Mouse (Mus musculus): ENCODE measurements around the gene Nanos2. TPM values are rescaled to one million over a fixed set of nuclear protein-coding genes. Genes with fewer than 3 reads are reported as not detected.
A peak's percentile ranks its signal among the peaks of the same experiment; 100 is the strongest.

Gene Nanos2
- polyA plus RNA-seq, 1 experiment from 2014 or later = not detected

- WGBS = 44% methylated on average over 2 of the region's 2 CpGs
- H3K36me3 ChIP-seq (ENCODE audit: control insufficient read depth, insufficient read depth, low read length) = no peaks in the 10 kb centered on the region
- ATAC-seq (ENCODE audit: low read depth) = no peak
- no peak overlapping the region for H3K27ac ChIP-seq (ENCODE audit: low read length)
- peaks cover 1% of the 10 kb centered on the region for H3K27me3 ChIP-seq (ENCODE audit: control insufficient read depth, insufficient read depth, low read depth, low read length)
- H3K4me2 ChIP-seq (ENCODE audit: low read depth, low read length) = no peak overlapping the region
- H3K4me1 ChIP-seq (replicated peaks; ENCODE audit: control insufficient read depth, insufficient read depth, low read length) = peaks cover 10% of the 10 kb centered on the region
- no peak overlapping the region for H3K4me3 ChIP-seq (ENCODE audit: low read length)
- H3K9me3 ChIP-seq (ENCODE audit: control insufficient read depth, low read length) = no peaks in the 10 kb centered on the region
- H3K9ac ChIP-seq (ENCODE audit: low read length) = no peak overlapping the region
Measured at GRCm38 (mm10) chr7:18986503-18986902, 697 bp upstream of the Nanos2 start.

DNA sequence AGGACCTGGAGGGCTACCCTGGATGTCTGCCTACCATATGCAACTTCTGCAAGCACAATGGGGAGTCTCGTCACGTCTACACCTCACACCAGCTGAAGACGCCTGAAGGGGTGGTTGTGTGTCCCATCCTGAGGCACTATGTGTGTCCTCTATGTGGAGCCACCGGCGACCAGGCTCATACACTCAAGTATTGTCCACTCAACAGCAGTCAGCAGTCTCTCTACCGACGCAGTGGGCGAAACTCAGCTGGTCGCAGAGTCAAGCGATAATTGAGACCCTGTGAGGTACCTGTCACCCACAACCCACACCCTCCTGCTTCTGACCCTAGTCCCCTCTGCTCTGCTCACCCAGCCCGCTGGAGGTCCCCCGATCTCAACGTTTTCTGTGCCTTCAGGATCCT is 547 bp downstream of the Nanos2 start:
- H3K4me1 ChIP-seq (replicated peaks; ENCODE audit: control insufficient read depth, insufficient read depth, low read length) = peaks cover 22% of the 10 kb centered on the region
- 69% methylated on average over 13 of the region's 13 CpGs for WGBS
- H3K9ac ChIP-seq (ENCODE audit: low read length) = no peak overlapping the region
- peaks cover 13% of the 10 kb centered on the region for H3K27me3 ChIP-seq (ENCODE audit: control insufficient read depth, insufficient read depth, low read depth, low read length)
- H3K4me2 ChIP-seq (ENCODE audit: low read depth, low read length) = no peak overlapping the region
- no peak overlapping the region for H3K27ac ChIP-seq (ENCODE audit: low read length)
- no peak for ATAC-seq (ENCODE audit: low read depth)
- no peak overlapping the region for H3K4me3 ChIP-seq (ENCODE audit: low read length)
- H3K36me3 ChIP-seq (ENCODE audit: control insufficient read depth, insufficient read depth, low read length) = no peaks in the 10 kb centered on the region
- no peaks in the 10 kb centered on the region for H3K9me3 ChIP-seq (ENCODE audit: control insufficient read depth, low read length)

DNA sequence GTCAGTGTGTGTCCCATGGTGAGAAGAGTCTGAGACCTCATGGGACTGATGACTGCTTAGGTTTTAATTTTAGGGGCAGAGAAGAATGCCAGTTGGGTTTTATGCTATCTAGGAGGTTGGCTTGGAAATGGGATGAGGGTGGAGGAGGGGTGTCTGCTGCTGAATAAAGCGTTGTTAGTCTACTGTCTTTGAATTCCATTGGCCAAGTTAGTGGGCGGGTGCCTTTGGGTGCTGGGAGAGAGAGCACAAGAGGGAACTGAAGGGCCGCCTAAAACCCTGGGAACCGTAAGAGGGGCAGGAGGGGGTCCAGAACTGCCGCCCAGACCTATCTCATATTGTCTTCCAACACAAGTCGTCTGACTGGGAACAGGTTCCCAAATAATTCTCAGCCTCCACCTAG is 1.6 kb downstream of the Nanos2 start:
- WGBS = 58% methylated on average over 6 of the region's 6 CpGs
- H3K27ac ChIP-seq (ENCODE audit: low read length) = no peak overlapping the region
- H3K27me3 ChIP-seq (ENCODE audit: control insufficient read depth, insufficient read depth, low read depth, low read length) = peaks cover 18% of the 10 kb centered on the region
- H3K9ac ChIP-seq (ENCODE audit: low read length) = no peak overlapping the region
- no peaks in the 10 kb centered on the region for H3K36me3 ChIP-seq (ENCODE audit: control insufficient read depth, insufficient read depth, low read length)
- no peak overlapping the region for H3K4me2 ChIP-seq (ENCODE audit: low read depth, low read length)
- ATAC-seq (ENCODE audit: low read depth) = no peak
- H3K9me3 ChIP-seq (ENCODE audit: control insufficient read depth, low read length) = no peaks in the 10 kb centered on the region
- peaks cover 22% of the 10 kb centered on the region for H3K4me1 ChIP-seq (replicated peaks; ENCODE audit: control insufficient read depth, insufficient read depth, low read length)
- H3K4me3 ChIP-seq (ENCODE audit: low read length) = no peak overlapping the region

GRCm38 (mm10) chr7:18989995-18990394 is 2.8 kb downstream of the Nanos2 start:
- no peak for ATAC-seq (ENCODE audit: low read depth)
- Histone ChIP-seq H3K9ac (ENCODE audit: low read length) (peak overlapping the region; percentile 47; the same call in 1 of the 2 replicates), H3K27ac (ENCODE audit: low read length) (no peak overlapping the region), H3K9me3 (ENCODE audit: control insufficient read depth, low read length) (no peaks in the 10 kb centered on the region), H3K36me3 (ENCODE audit: control insufficient read depth, insufficient read depth, low read length) (no peaks in the 10 kb centered on the region), H3K4me1 (replicated peaks; ENCODE audit: control insufficient read depth, insufficient read depth, low read length) (peaks cover 23% of the 10 kb centered on the region), H3K27me3 (ENCODE audit: control insufficient read depth, insufficient read depth, low read depth, low read length) (peaks cover 18% of the 10 kb centered on the region), H3K4me3 (ENCODE audit: low read length) (peak overlapping the region; percentile 60), H3K4me2 (ENCODE audit: low read depth, low read length) (peak overlapping the region; percentile 86)
- WGBS = 4% methylated on average over 5 of the region's 5 CpGs

- peak within 1 kb of the TSS; percentile 77 for H3K27ac ChIP-seq (ENCODE audit: low read length)
- peaks cover 27% of the 10 kb centered on the region for H3K4me1 ChIP-seq (replicated peaks; ENCODE audit: control insufficient read depth, insufficient read depth, low read length)
- H3K36me3 ChIP-seq (ENCODE audit: control insufficient read depth, insufficient read depth, low read length) = 0 out of 2 replicates have a peak, but pooled peaks cover under 1% of the 10 kb centered on the region
- WGBS = under 1% methylated on average over 37 of the region's 37 CpGs
- H3K27me3 ChIP-seq (ENCODE audit: control insufficient read depth, insufficient read depth, low read depth, low read length) = peaks cover 18% of the 10 kb centered on the region
- no peaks in the 10 kb centered on the region for H3K9me3 ChIP-seq (ENCODE audit: control insufficient read depth, low read length)
- peak within 1 kb of the TSS; percentile 60 for H3K4me3 ChIP-seq (ENCODE audit: low read length)
- peak; percentile 95 for ATAC-seq (ENCODE audit: low read depth)
- peak within 1 kb of the TSS; percentile 64 for H3K9ac ChIP-seq (ENCODE audit: low read length)
- H3K4me2 ChIP-seq (ENCODE audit: low read depth, low read length) = peak within 1 kb of the TSS; percentile 86
Measured at GRCm38 (mm10) chr7:18990601-18991295, 3.5 kb downstream of the Nanos2 start, which contains the start of gene Mypop. TSS of gene Mypop (plus strand) at chr7:18991245.

DNA sequence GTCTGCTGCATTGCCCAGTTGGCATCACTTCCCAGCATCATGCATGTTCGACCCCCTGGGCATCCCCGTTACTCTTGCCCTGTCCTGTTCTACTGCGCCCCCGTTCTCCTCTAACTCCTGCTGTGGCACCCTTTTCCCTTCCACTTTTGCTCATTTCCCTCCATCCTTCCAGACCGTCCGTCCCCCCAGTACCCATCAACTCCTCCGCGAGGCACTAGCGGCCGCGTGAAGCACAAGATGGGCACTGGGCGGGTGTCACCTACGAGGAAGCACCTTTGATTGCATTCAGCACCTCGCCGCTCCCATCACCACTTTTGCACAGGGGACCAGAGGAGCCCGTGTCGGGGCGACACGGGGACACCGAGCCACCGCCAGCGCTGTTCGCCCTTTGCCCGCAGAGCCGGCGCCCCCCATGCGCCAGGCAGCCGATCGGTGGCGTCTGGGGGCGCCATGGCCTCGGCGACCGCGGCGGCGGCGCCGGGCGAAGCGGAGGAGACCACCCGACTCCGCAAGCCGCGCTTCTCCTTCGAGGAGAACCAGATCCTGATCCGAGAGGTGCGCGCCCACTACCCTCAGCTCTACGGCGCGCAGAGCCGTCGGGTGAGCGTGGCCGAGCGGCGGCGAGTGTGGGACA is 4.6 kb downstream of the Nanos2 start:
- ATAC-seq (ENCODE audit: low read depth) = 0 out of 2 replicates have a peak, but pooled peaks have one; percentile 6
- Histone ChIP-seq H3K4me3 (ENCODE audit: low read length) (peak overlapping the region; percentile 60), H3K36me3 (ENCODE audit: control insufficient read depth, insufficient read depth, low read length) (peaks cover 2% of the 10 kb centered on the region; the same call in 1 of the 2 replicates), H3K9me3 (ENCODE audit: control insufficient read depth, low read length) (no peaks in the 10 kb centered on the region), H3K4me2 (ENCODE audit: low read depth, low read length) (peak overlapping the region; percentile 86), H3K27ac (ENCODE audit: low read length) (no peak overlapping the region), H3K27me3 (ENCODE audit: control insufficient read depth, insufficient read depth, low read depth, low read length) (peaks cover 18% of the 10 kb centered on the region), H3K4me1 (replicated peaks; ENCODE audit: control insufficient read depth, insufficient read depth, low read length) (peaks cover 27% of the 10 kb centered on the region), H3K9ac (ENCODE audit: low read length) (peak overlapping the region; percentile 64)
- WGBS = under 1% methylated on average over 52 of the region's 59 CpGs

DNA sequence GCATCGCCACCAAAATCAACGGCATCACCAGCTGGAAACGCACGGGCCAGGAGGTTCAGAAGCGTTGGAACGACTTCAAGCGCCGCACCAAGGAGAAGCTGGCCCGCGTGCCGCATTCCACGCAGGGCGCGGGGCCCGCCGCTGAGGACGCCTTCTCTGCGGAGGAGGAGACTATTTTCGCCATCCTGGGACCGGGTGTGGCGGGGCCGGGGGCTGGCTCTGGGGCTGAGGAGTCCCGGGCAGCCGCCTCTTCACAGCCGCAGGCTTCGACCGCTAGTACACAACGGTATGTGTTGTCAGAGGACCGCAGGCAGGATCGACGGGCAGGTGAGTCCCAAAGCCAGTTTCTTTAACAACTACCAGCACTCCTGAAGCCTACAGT is 5.1 kb downstream of the Nanos2 start:
- peak overlapping the region; percentile 86 for H3K4me2 ChIP-seq (ENCODE audit: low read depth, low read length)
- H3K4me1 ChIP-seq (replicated peaks; ENCODE audit: control insufficient read depth, insufficient read depth, low read length) = peaks cover 27% of the 10 kb centered on the region
- H3K36me3 ChIP-seq (ENCODE audit: control insufficient read depth, insufficient read depth, low read length) = peaks cover 2% of the 10 kb centered on the region; the same call in 1 of the 2 replicates
- WGBS = 2% methylated on average over 31 of the region's 31 CpGs
- ATAC-seq (ENCODE audit: low read depth) = no peak
- H3K27me3 ChIP-seq (ENCODE audit: control insufficient read depth, insufficient read depth, low read depth, low read length) = peaks cover 18% of the 10 kb centered on the region
- H3K9ac ChIP-seq (ENCODE audit: low read length) = peak overlapping the region; percentile 64
- H3K4me3 ChIP-seq (ENCODE audit: low read length) = peak overlapping the region; percentile 60
- H3K9me3 ChIP-seq (ENCODE audit: control insufficient read depth, low read length) = no peaks in the 10 kb centered on the region
- no peak overlapping the region for H3K27ac ChIP-seq (ENCODE audit: low read length)

DNA sequence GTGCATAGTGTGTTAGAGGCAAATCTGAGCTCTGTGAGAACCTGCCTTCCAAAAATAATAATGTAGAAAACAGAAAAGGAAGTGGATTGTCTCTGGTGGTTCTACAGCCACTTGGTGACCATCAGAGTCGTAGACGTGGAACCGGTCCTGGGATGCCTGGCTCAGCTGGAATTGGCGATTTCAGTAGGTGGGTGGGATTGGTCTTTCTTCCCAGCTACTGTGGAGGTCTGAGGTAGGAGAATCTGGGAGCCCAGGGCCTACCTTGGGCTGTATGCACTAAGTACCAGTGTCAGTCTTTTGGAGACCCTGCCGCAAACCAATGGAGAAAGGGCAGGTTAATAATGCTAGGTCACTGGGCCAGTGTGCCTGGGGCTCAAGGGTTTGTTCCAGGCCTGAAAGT is 5.8 kb downstream of the Nanos2 start:
- H3K4me2 ChIP-seq (ENCODE audit: low read depth, low read length) = peak overlapping the region; percentile 86; the same call in 1 of the 2 replicates
- H3K4me1 ChIP-seq (replicated peaks; ENCODE audit: control insufficient read depth, insufficient read depth, low read length) = peaks cover 27% of the 10 kb centered on the region
- peaks cover 18% of the 10 kb centered on the region for H3K27me3 ChIP-seq (ENCODE audit: control insufficient read depth, insufficient read depth, low read depth, low read length)
- ATAC-seq (ENCODE audit: low read depth) = no peak
- H3K4me3 ChIP-seq (ENCODE audit: low read length) = no peak overlapping the region
- no peak overlapping the region for H3K27ac ChIP-seq (ENCODE audit: low read length)
- 86% methylated on average over 5 of the region's 5 CpGs for whole genome bisulfite sequencing
- peaks cover 2% of the 10 kb centered on the region; the same call in 1 of the 2 replicates for H3K36me3 ChIP-seq (ENCODE audit: control insufficient read depth, insufficient read depth, low read length)
- H3K9me3 ChIP-seq (ENCODE audit: control insufficient read depth, low read length) = no peaks in the 10 kb centered on the region
- no peak overlapping the region for H3K9ac ChIP-seq (ENCODE audit: low read length)

DNA sequence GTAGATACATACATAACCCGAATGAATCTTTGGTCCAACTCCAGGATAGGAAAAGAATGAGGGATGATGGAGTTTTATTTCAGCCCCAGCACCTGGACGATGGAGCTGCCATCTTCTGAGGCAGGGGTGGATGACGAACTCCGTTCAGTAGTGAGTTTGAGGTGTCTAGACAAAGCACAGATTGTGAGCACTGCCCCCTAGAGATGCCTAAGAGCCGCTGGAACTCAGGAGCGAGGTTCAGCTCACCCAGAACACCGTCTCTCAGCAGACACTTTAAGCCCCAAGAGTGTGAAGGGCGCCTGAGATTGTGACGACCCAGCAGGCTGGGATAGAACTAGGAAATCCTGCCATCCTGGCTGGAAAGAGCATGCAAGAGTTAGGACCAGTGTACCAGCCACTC is 11.6 kb downstream of the Nanos2 start:
- no peak overlapping the region for H3K4me2 ChIP-seq (ENCODE audit: low read depth, low read length)
- peaks cover 17% of the 10 kb centered on the region for H3K4me1 ChIP-seq (replicated peaks; ENCODE audit: control insufficient read depth, insufficient read depth, low read length)
- H3K36me3 ChIP-seq (ENCODE audit: control insufficient read depth, insufficient read depth, low read length) = peaks cover 2% of the 10 kb centered on the region; the same call in 1 of the 2 replicates
- H3K27ac ChIP-seq (ENCODE audit: low read length) = no peak overlapping the region
- no peaks in the 10 kb centered on the region for H3K9me3 ChIP-seq (ENCODE audit: control insufficient read depth, low read length)
- H3K9ac ChIP-seq (ENCODE audit: low read length) = no peak overlapping the region
- ATAC-seq (ENCODE audit: low read depth) = no peak
- WGBS = 36% methylated on average over 9 of the region's 9 CpGs
- H3K4me3 ChIP-seq (ENCODE audit: low read length) = no peak overlapping the region
- no peaks in the 10 kb centered on the region for H3K27me3 ChIP-seq (ENCODE audit: control insufficient read depth, insufficient read depth, low read depth, low read length)
